Mouse (Mus musculus): ENCODE measurements at regions not wholly inside any gene's neighbourhood (a gene's known extent, or its start where the extent isn't known, plus 50 kb on each side); places are given as distances from the start of the nearest gene placed in this dataset.
A peak's percentile ranks its signal among the peaks of the same experiment; 100 is the strongest.
"Not testable (repeated sequence)": the region's sequence is repeated elsewhere in the genome, so short reads cannot be mapped to it uniquely, and the experiment has no call there.

GRCm38 (mm10) chrX:152511922-152512321 is 51.2 kb upstream of the Cldn34a start:
- not testable (repeated sequence) for H3K9me3 ChIP-seq (replicated peaks; ENCODE audit: control insufficient read depth, low read length); H3K27me3 ChIP-seq (ENCODE audit: control insufficient read depth, insufficient read depth, low read depth, low read length); ATAC-seq (ENCODE audit: low read depth); H3K36me3 ChIP-seq (ENCODE audit: control insufficient read depth, insufficient read depth); H3K4me2 ChIP-seq (ENCODE audit: low read depth, low read length); H3K27ac ChIP-seq (ENCODE audit: low read length); H3K4me1 ChIP-seq (ENCODE audit: control insufficient read depth, low read depth, low read length); H3K4me3 ChIP-seq (ENCODE audit: low read depth, low read length); H3K9ac ChIP-seq (ENCODE audit: low read depth, low read length)
- 53% methylated on average over 1 of the region's 5 CpGs for WGBS (ENCODE audit: insufficient replicate concordance)

- H3K27me3 ChIP-seq (ENCODE audit: control insufficient read depth, insufficient read depth, low read depth, low read length); H3K36me3 ChIP-seq (ENCODE audit: control insufficient read depth, insufficient read depth); H3K27ac ChIP-seq (ENCODE audit: low read length); ATAC-seq (ENCODE audit: low read depth); H3K9me3 ChIP-seq (replicated peaks; ENCODE audit: control insufficient read depth, low read length); H3K4me3 ChIP-seq (ENCODE audit: low read depth, low read length); H3K4me2 ChIP-seq (ENCODE audit: low read depth, low read length); H3K9ac ChIP-seq (ENCODE audit: low read depth, low read length); H3K4me1 ChIP-seq (ENCODE audit: control insufficient read depth, low read depth, low read length): not testable (repeated sequence)
- WGBS (ENCODE audit: insufficient replicate concordance), result no CpG with 5 or more reads among the region's 3 CpGs
Observed at GRCm38 (mm10) chrX:152505405-152505804, 57.7 kb upstream of the Cldn34a start.

- H3K27me3 ChIP-seq (ENCODE audit: control insufficient read depth, insufficient read depth, low read depth, low read length); H3K36me3 ChIP-seq (ENCODE audit: control insufficient read depth, insufficient read depth); H3K9ac ChIP-seq (ENCODE audit: low read depth, low read length); H3K4me2 ChIP-seq (ENCODE audit: low read depth, low read length); H3K27ac ChIP-seq (ENCODE audit: low read length); H3K9me3 ChIP-seq (replicated peaks; ENCODE audit: control insufficient read depth, low read length); H3K4me3 ChIP-seq (ENCODE audit: low read depth, low read length); H3K4me1 ChIP-seq (ENCODE audit: control insufficient read depth, low read depth, low read length): not testable (repeated sequence)
- no CpG with 5 or more reads among the region's 5 CpGs for WGBS (ENCODE audit: insufficient replicate concordance)
- ATAC-seq (ENCODE audit: low read depth), result 0 out of 2 replicates have a peak, but pooled peaks have one; percentile 27
Observed at GRCm38 (mm10) chrX:152499371-152499957, 63.7 kb upstream of the Cldn34a start.

GRCm38 (mm10) chrX:152471387-152472010 is 91.6 kb upstream of the Cldn34a start:
- Histone ChIP-seq H3K27ac (ENCODE audit: low read length) (no peak overlapping the region), H3K4me1 (ENCODE audit: control insufficient read depth, low read depth, low read length) (no peaks in the 10 kb centered on the region), H3K4me3 (ENCODE audit: low read depth, low read length) (no peak overlapping the region), H3K36me3 (ENCODE audit: control insufficient read depth, insufficient read depth) (no peaks in the 10 kb centered on the region), H3K27me3 (ENCODE audit: control insufficient read depth, insufficient read depth, low read depth, low read length) (no peaks in the 10 kb centered on the region), H3K9me3 (replicated peaks; ENCODE audit: control insufficient read depth, low read length) (no peaks in the 10 kb centered on the region), H3K9ac (ENCODE audit: low read depth, low read length) (no peak overlapping the region), H3K4me2 (ENCODE audit: low read depth, low read length) (no peak overlapping the region)
- 47% methylated on average over 4 of the region's 4 CpGs for WGBS (ENCODE audit: insufficient replicate concordance)
- ATAC-seq (ENCODE audit: low read depth), result no peak

GRCm38 (mm10) chrX:152424432-152424958 is 56.0 kb upstream of the Gpr173 start:
- ATAC-seq (ENCODE audit: low read depth); H3K4me2 ChIP-seq (ENCODE audit: low read depth, low read length); H3K4me3 ChIP-seq (ENCODE audit: low read depth, low read length); H3K4me1 ChIP-seq (ENCODE audit: control insufficient read depth, low read depth, low read length); H3K27ac ChIP-seq (ENCODE audit: low read length); H3K9ac ChIP-seq (ENCODE audit: low read depth, low read length); H3K9me3 ChIP-seq (replicated peaks; ENCODE audit: control insufficient read depth, low read length); H3K27me3 ChIP-seq (ENCODE audit: control insufficient read depth, insufficient read depth, low read depth, low read length); H3K36me3 ChIP-seq (ENCODE audit: control insufficient read depth, insufficient read depth): not testable (repeated sequence)
- WGBS (ENCODE audit: insufficient replicate concordance), result no CpG with 5 or more reads among the region's 5 CpGs

- not testable (repeated sequence) for H3K4me3 ChIP-seq (ENCODE audit: low read depth, low read length); H3K27ac ChIP-seq (ENCODE audit: low read length); H3K4me2 ChIP-seq (ENCODE audit: low read depth, low read length); H3K9me3 ChIP-seq (replicated peaks; ENCODE audit: control insufficient read depth, low read length); H3K27me3 ChIP-seq (ENCODE audit: control insufficient read depth, insufficient read depth, low read depth, low read length); H3K9ac ChIP-seq (ENCODE audit: low read depth, low read length); H3K4me1 ChIP-seq (ENCODE audit: control insufficient read depth, low read depth, low read length); H3K36me3 ChIP-seq (ENCODE audit: control insufficient read depth, insufficient read depth); ATAC-seq (ENCODE audit: low read depth)
- no CpG with 5 or more reads among the region's 3 CpGs for WGBS (ENCODE audit: insufficient replicate concordance)
Observed at GRCm38 (mm10) chrX:152418512-152418911, 50.0 kb upstream of the Gpr173 start.
